Mouse (Mus musculus): ENCODE results near the gene Sco1. TPM values are rescaled to one million over a fixed set of nuclear protein-coding genes. Genes with fewer than 3 reads are reported as not detected.
"Not testable (repeated sequence)": the region's sequence is repeated elsewhere in the genome, so short reads cannot be mapped to it uniquely, and the experiment has no call there.

Gene Sco1
- total and polyA plus RNA-seq, 2 experiments from 2014 or later, result 8.2 to 15.8 TPM

DNA sequence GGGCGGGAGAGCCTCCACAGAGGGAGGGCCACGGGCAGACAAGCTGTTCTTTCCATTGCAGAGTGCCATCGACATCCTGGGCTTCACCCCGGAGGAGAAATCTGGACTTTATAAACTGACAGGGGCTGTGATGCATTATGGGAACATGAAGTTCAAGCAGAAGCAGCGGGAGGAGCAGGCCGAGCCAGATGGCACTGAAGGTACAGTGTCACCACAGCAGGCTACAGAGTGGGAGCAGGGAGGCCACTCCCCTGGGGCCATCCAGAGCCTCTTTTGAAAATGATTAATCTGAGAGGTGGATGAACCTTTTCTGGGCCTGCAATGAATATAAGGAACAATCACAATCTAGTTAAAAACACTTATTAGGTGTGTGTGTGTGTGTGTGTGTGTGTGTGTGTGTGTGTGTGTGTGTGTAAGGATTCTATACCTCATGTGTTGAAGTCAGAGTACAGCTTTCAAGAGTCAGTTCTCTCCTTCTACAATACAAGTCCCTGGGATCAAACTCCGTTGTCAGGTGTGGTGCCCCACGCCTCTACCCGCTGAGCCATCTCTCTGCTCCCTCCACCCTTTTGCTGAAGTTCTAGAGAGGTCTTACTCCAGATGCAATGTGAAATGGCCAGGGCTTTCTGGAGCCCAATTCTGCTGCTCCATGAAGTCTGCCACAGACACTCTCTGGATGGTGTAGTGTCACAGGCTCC lies 34.1 kb downstream of the Sco1 start:
- no peak overlapping the region for H3K9ac ChIP-seq (replicated peaks; ENCODE audit: low read depth, low read length)
- H3K4me2 ChIP-seq (ENCODE audit: low read depth, low read length), result no peak overlapping the region
- no peaks in the 10 kb centered on the region for H3K4me1 ChIP-seq (ENCODE audit: control insufficient read depth, insufficient read depth)
- ATAC-seq (ENCODE audit: insufficient read depth, low read depth) (no peak), DNase-seq (ENCODE audit: low spot score) (no peak)
- no peak overlapping the region for H3K4me3 ChIP-seq (ENCODE audit: low read depth, low read length)
- no peaks in the 10 kb centered on the region for H3K9me3 ChIP-seq (replicated peaks; ENCODE audit: control insufficient read depth, low read length)
- 46% methylated on average over 9 of the region's 9 CpGs for WGBS
- H3K36me3 ChIP-seq (replicated peaks; ENCODE audit: control insufficient read depth, insufficient read depth, low read length), result no peaks in the 10 kb centered on the region
- H3K27me3 ChIP-seq (ENCODE audit: control insufficient read depth, insufficient read depth, low read length), result peaks cover 40% of the 10 kb centered on the region
- no peak for TF ChIP-seq EP300 (IDR thresholded peaks at IDR 0.05; ENCODE audit: low read depth)
- no peak for TF ChIP-seq CTCF (IDR thresholded peaks at IDR 0.05; ENCODE audit: low read depth)
- H3K27ac ChIP-seq (ENCODE audit: low read depth), result no peak overlapping the region

DNA sequence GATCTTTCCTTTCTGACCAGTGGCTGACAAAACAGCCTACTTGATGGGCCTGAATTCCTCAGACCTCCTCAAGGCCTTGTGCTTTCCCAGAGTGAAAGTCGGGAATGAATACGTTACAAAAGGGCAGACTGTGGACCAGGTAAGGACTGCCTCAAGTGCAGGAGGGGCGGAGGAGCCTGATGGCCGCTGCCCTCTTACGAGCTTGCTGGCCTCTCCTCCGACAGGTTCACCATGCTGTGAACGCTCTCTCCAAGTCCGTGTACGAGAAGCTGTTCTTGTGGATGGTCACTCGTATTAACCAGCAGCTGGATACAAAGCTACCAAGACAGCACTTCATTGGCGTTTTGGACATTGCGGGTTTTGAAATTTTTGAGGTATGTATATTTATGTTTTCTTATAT lies 34.8 kb downstream of the Sco1 start:
- WGBS, result 78% methylated on average over 12 of the region's 12 CpGs
- Histone ChIP-seq H3K4me1 (ENCODE audit: control insufficient read depth, insufficient read depth) (no peaks in the 10 kb centered on the region), H3K36me3 (replicated peaks; ENCODE audit: control insufficient read depth, insufficient read depth, low read length) (no peaks in the 10 kb centered on the region), H3K27me3 (ENCODE audit: control insufficient read depth, insufficient read depth, low read length) (peaks cover 37% of the 10 kb centered on the region), H3K27ac (ENCODE audit: low read depth) (no peak overlapping the region), H3K4me3 (ENCODE audit: low read depth, low read length) (no peak overlapping the region), H3K4me2 (ENCODE audit: low read depth, low read length) (no peak overlapping the region), H3K9ac (replicated peaks; ENCODE audit: low read depth, low read length) (no peak overlapping the region), H3K9me3 (replicated peaks; ENCODE audit: control insufficient read depth, low read length) (no peaks in the 10 kb centered on the region)
- TF ChIP-seq CTCF (IDR thresholded peaks at IDR 0.05; ENCODE audit: low read depth), result no peak
- no peak for TF ChIP-seq EP300 (IDR thresholded peaks at IDR 0.05; ENCODE audit: low read depth)
- DNase-seq (ENCODE audit: low spot score), result no peak
- no peak for ATAC-seq (ENCODE audit: insufficient read depth, low read depth)

DNA sequence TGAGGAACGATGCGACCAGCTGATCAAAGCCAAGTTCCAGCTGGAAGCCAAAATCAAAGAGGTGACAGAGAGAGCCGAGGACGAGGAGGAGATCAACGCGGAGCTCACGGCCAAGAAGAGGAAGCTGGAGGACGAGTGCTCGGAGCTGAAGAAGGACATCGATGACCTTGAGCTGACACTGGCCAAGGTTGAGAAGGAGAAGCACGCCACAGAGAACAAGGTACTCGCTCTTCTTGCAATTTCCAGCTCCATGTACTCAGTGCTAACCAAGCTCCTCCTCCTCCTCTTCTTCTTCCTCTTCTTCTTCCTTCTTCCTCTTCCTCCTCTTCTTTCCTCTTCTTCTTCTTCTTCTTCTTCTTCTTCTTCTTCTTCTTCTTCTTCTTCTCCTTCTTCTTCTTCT lies 39.9 kb downstream of the Sco1 start:
- ATAC-seq (ENCODE audit: insufficient read depth, low read depth); H3K36me3 ChIP-seq (replicated peaks; ENCODE audit: control insufficient read depth, insufficient read depth, low read length); DNase-seq (ENCODE audit: low spot score); H3K4me1 ChIP-seq (ENCODE audit: control insufficient read depth, insufficient read depth); H3K27ac ChIP-seq (ENCODE audit: low read depth); H3K4me2 ChIP-seq (ENCODE audit: low read depth, low read length); H3K27me3 ChIP-seq (ENCODE audit: control insufficient read depth, insufficient read depth, low read length); H3K9ac ChIP-seq (replicated peaks; ENCODE audit: low read depth, low read length); H3K4me3 ChIP-seq (ENCODE audit: low read depth, low read length); H3K9me3 ChIP-seq (replicated peaks; ENCODE audit: control insufficient read depth, low read length): not testable (repeated sequence)
- 88% methylated on average over 12 of the region's 12 CpGs for WGBS

DNA sequence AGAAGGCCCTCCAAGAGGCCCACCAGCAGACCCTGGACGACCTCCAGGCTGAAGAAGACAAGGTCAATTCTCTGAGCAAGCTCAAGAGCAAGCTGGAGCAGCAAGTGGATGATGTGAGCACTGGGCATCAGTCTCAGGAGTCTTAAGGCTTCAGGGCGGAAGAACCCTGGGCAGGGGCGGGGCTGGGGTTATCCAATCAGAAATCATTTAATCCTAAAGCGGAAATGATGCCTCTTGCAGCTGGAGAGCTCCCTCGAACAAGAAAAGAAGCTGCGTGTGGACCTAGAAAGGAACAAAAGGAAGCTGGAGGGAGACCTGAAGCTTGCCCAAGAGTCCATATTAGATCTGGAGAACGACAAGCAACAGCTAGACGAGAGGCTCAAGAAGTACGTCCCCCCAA lies 40.7 kb downstream of the Sco1 start:
- no peak overlapping the region for H3K27ac ChIP-seq (ENCODE audit: low read depth)
- no peaks in the 10 kb centered on the region for H3K4me1 ChIP-seq (ENCODE audit: control insufficient read depth, insufficient read depth)
- H3K36me3 ChIP-seq (replicated peaks; ENCODE audit: control insufficient read depth, insufficient read depth, low read length), result no peaks in the 10 kb centered on the region
- no peak overlapping the region for H3K9ac ChIP-seq (replicated peaks; ENCODE audit: low read depth, low read length)
- no peak overlapping the region for H3K4me2 ChIP-seq (ENCODE audit: low read depth, low read length)
- no peak for DNase-seq (ENCODE audit: low spot score)
- no peak for TF ChIP-seq EP300 (IDR thresholded peaks at IDR 0.05; ENCODE audit: low read depth)
- TF ChIP-seq CTCF (IDR thresholded peaks at IDR 0.05; ENCODE audit: low read depth), result no peak
- no peaks in the 10 kb centered on the region for H3K9me3 ChIP-seq (replicated peaks; ENCODE audit: control insufficient read depth, low read length)
- 65% methylated on average over 9 of the region's 9 CpGs for WGBS
- H3K4me3 ChIP-seq (ENCODE audit: low read depth, low read length), result no peak overlapping the region
- H3K27me3 ChIP-seq (ENCODE audit: control insufficient read depth, insufficient read depth, low read length), result 0 out of 2 replicates have a peak, but pooled peaks cover 10% of the 10 kb centered on the region
- ATAC-seq (ENCODE audit: insufficient read depth, low read depth), result no peak

DNA sequence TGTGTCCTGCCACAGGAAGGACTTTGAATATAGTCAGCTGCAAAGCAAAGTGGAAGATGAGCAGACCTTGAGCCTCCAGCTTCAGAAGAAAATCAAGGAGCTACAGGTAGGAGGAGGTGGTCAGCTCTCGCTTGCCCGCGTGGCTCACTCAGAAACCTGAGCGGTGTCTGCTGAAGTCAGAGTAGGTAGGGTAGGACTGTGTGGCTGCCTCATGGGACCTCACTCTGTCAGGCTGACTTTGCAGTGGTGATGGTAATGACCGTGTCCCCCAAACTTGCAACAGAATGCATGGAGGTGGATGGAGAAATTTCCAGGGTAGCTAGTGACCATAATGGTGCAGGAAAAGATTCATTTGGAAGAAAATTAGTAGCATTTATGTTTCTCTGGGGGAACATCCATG lies 41.2 kb downstream of the Sco1 start:
- DNase-seq (ENCODE audit: low spot score) (no peak), ATAC-seq (ENCODE audit: insufficient read depth, low read depth) (no peak)
- TF ChIP-seq CTCF (IDR thresholded peaks at IDR 0.05; ENCODE audit: low read depth), result no peak
- no peak for TF ChIP-seq EP300 (IDR thresholded peaks at IDR 0.05; ENCODE audit: low read depth)
- Histone ChIP-seq H3K27me3 (ENCODE audit: control insufficient read depth, insufficient read depth, low read length) (0 out of 2 replicates have a peak, but pooled peaks cover 10% of the 10 kb centered on the region), H3K36me3 (replicated peaks; ENCODE audit: control insufficient read depth, insufficient read depth, low read length) (no peaks in the 10 kb centered on the region), H3K9ac (replicated peaks; ENCODE audit: low read depth, low read length) (no peak overlapping the region), H3K4me3 (ENCODE audit: low read depth, low read length) (no peak overlapping the region), H3K4me2 (ENCODE audit: low read depth, low read length) (no peak overlapping the region), H3K9me3 (replicated peaks; ENCODE audit: control insufficient read depth, low read length) (no peaks in the 10 kb centered on the region), H3K27ac (ENCODE audit: low read depth) (no peak overlapping the region), H3K4me1 (ENCODE audit: control insufficient read depth, insufficient read depth) (no peaks in the 10 kb centered on the region)
- 94% methylated on average over 5 of the region's 5 CpGs for WGBS

DNA sequence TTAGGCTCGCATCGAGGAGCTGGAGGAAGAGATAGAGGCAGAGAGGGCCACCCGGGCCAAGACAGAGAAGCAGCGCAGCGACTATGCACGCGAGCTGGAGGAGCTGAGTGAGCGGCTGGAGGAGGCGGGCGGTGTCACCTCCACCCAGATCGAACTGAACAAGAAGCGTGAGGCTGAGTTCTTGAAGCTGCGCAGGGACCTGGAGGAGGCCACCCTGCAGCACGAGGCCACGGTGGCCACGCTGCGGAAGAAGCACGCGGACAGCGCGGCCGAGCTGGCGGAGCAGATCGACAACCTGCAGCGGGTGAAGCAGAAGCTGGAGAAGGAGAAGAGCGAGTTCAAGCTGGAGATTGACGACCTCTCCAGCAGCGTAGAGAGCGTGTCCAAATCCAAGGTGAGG lies 42.0 kb downstream of the Sco1 start:
- Histone ChIP-seq H3K27me3 (ENCODE audit: control insufficient read depth, insufficient read depth, low read length) (0 out of 2 replicates have a peak, but pooled peaks cover 10% of the 10 kb centered on the region), H3K36me3 (replicated peaks; ENCODE audit: control insufficient read depth, insufficient read depth, low read length) (no peaks in the 10 kb centered on the region), H3K9ac (replicated peaks; ENCODE audit: low read depth, low read length) (no peak overlapping the region), H3K9me3 (replicated peaks; ENCODE audit: control insufficient read depth, low read length) (no peaks in the 10 kb centered on the region), H3K4me2 (ENCODE audit: low read depth, low read length) (no peak overlapping the region), H3K4me1 (ENCODE audit: control insufficient read depth, insufficient read depth) (no peaks in the 10 kb centered on the region), H3K4me3 (ENCODE audit: low read depth, low read length) (no peak overlapping the region), H3K27ac (ENCODE audit: low read depth) (no peak overlapping the region)
- TF ChIP-seq CTCF (IDR thresholded peaks at IDR 0.05; ENCODE audit: low read depth) (no peak), EP300 (IDR thresholded peaks at IDR 0.05; ENCODE audit: low read depth) (no peak)
- ATAC-seq (ENCODE audit: insufficient read depth, low read depth) (no peak), DNase-seq (ENCODE audit: low spot score) (no peak)
- WGBS, result 58% methylated on average over 29 of the region's 29 CpGs

Data from heart, postnatal 0 days (tissue).